Mouse (Mus musculus): ENCODE results near the gene Tacc3.
A peak's percentile ranks its signal among the peaks of the same experiment; 100 is the strongest.

Tacc3 gene

DNA sequence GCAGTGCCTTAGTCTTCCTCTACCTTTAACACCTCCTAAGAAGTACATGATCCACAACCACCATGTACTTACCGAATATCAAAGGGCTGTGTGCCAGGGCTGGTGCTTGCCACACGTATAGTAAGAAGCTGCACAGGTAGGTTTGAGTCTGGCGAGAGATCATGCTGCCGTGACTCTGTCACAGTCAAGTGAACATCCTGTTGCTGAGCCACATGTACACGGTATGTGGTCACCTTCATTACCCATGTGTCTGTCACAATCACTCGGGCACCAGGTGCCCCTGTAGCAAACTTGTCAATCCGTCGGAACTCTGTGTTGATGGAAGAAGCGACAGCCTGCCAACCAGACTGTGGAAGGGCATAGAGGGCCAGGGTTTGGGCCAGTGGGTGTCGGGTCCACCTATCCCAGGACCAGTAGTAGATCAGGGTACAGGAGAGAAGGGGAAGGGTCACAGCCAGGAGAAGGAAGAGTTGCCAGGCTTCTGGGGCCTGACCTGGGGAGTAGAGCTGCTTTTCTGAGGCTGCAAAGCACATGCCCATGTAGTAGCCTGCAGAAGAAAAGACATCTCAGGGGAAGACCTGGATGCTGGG, 2.6 kb upstream of the Tacc3 start:
- DNase-seq (ENCODE audit: low spot score in 2 of 2), result no peak

DNA sequence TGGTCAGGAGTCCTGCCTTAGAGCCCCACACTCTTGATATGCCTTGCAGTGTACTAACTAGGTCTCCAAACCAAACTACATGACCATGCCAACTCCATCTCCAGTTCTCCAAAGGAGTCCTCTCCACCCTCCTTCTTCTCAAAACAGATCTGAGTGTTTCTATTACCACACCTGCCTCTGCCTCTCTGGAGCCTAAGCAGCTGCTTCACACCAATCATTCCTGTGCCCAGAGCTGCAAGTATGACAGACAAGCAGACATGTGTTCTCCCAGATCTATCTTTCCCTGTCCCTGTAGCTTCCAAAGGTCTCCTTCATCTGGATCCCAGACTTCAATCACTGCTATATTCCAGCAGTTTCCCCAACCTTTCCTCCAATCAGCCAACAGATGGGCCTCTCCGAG, 1.2 kb upstream of the Tacc3 start:
- no peak for DNase-seq (ENCODE audit: low spot score in 2 of 2)

DNA sequence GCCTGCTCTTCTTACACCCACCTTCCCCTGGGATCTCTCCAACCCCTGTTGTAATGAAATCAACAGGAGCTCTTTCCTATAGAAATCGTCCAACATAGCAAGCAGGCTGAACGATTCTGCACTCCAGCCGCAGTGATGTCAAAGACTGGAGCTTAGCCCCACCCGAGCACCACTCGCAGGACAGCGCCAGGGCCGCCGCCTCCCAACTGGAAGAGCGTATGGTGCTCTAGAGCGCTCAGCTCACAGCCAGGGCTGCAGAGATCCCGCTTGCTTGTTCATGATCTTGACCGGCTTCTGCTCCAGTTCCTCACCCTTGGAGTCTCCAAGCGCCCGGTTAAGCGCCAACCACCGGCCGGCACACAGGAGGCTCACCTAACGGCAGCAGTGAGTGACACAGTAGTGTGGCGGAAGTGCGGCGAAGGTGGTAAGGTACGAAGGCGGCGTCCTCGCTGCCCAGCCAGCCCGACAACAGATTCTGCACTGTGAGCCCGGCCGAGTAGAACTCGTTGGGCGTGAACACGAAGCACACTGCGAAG, 609 bp upstream of the Tacc3 start:
- DNase-seq (ENCODE audit: low spot score in 2 of 2), result no peak

DNA sequence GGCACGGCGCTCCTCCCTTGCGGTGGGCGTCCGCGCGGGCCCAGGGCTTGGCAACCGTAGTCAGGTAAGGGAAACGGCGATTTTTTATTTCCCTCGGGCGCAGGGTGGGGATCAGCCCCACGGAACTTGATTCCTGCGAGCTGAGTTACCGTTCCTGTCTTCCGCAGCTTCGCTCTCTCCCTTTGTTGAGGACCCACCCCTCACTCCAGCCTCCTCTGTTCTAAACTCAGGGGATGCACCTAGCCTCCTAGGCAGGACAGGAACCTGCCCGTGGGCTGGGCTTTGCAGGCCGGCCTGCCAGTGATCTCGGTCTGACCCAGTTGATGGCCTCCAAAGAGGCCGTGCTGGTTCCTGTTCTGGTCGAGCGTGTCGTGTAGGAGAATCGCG, 729 bp downstream of the Tacc3 start:
- DNase-seq (ENCODE audit: low spot score in 2 of 2), result no peak

DNA sequence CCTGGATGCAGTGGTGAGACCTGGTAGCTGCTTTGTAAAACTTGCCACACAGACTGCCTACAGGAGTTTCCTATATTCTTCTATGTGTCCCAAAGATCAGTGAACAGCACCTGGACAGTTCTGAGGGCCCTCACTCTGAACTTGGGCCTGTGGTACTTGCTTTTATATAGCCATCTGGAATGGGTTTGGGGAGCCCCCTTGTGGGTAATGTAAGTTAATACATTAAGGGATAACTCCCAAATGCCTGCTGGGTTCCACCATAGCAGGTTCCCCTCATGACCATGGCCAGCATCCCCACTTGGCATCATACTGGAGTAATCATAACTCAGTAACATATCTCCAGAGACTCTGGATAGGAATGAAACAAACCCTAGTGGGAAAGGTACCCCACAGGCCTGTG, 10.3 kb downstream of the Tacc3 start:
- no peak for DNase-seq (ENCODE audit: low spot score in 2 of 2)

DNA sequence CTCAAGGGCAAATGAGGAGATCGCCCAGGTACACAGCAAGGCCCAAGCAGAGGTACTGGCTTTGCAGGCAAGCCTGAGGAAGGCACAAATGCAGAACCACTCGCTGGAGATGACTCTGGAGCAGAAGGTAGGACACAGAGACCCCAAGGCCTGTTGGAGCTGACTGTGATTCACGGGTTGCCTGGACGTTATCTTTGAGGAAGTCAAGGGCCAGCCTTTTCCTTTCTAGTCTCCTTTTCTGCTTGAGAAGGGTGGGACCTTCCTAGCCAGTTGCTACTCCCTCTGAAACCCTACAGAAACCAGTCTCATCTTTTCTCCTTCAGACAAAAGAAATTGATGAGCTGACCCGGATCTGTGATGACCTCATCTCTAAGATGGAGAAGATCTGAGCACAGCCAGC, 13.7 kb downstream of the Tacc3 start:
- no peak for DNase-seq (ENCODE audit: low spot score in 2 of 2)

DNA sequence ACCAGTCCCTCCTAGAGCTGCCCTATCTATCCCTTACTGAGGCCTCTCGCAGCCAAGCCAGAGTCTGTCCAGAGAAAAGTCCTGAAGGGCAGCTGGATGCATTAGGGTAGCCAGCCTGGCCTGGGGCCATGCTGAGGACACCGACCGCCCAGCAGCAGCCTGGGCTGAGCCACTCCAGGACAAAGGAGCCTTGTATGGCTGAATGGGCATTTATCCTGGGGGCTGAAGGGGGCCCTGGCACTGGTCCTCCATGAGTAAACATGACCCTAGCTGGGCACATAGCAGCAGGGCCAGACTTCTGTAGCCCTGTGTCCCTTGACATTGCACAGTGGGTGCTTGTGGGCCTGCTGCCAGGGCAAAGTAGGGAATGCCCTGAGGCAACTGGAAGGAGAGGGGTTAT, 16.5 kb downstream of the Tacc3 start:
- DNase-seq (ENCODE audit: low spot score in 2 of 2), result no peak

DNA sequence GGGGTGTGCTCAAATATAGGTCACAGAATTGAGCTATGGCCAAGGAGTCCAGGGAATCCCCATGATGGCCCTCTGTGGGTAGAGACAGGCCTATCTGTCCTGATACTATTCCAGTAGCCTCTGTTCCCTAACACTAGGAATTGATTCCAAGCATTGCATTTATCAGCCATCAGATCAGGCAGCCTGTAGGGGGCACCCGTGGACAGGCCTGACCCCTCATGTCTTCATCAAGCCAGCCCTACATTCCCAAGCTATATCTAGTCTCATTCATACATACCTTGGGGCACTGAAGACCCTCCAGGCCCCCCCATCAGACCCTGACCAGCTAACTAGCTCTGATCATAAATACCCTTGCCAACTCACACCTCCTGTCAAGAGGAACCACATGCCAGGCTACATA, 18.0 kb downstream of the Tacc3 start:
- peak in 1 of 2 experiments; percentile 69 for DNase-seq (ENCODE audit: low spot score in 2 of 2)

DNA sequence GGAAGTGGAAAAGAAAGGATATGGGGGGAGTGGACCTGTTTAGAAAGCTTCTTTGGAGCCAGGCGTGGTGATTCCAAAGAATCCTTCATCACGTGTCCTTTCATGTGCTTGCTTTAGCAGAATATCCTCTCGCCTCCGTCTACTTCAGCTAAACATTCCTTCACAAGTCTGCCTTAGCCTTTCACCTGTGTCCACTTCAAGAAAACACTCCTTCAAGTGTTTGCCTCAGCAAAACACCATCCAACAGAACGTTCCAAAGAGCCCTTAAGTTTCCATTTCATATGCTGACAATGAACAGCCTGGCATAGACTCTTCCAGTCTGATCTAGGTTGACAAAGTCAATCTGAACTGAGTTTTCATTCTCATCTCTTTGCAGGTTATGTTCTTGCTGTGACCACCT, 20.3 kb downstream of the Tacc3 start:
- no peak for DNase-seq (ENCODE audit: low spot score in 2 of 2)

DNA sequence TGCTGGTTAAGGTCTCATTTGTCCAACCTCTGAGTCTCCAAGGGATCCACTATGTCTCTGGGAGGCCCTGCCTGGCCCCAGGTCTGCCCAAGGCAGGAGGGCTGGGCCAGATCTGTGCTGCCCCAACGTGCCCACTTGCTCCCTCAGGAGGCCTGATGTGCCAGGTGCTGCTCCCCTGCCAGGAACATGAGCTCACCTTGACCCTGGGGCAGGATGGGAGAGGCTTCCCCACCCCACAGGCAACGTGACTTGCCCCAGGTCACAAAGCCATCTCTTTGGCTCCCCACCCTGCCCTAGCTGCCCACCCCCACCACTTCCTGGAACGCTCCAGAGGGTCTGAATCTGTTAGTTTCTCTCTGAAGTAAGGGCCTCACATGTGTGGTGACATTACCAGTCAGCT, 23.1 kb downstream of the Tacc3 start:
- DNase-seq (ENCODE audit: low spot score in 2 of 2), result no peak

DNA sequence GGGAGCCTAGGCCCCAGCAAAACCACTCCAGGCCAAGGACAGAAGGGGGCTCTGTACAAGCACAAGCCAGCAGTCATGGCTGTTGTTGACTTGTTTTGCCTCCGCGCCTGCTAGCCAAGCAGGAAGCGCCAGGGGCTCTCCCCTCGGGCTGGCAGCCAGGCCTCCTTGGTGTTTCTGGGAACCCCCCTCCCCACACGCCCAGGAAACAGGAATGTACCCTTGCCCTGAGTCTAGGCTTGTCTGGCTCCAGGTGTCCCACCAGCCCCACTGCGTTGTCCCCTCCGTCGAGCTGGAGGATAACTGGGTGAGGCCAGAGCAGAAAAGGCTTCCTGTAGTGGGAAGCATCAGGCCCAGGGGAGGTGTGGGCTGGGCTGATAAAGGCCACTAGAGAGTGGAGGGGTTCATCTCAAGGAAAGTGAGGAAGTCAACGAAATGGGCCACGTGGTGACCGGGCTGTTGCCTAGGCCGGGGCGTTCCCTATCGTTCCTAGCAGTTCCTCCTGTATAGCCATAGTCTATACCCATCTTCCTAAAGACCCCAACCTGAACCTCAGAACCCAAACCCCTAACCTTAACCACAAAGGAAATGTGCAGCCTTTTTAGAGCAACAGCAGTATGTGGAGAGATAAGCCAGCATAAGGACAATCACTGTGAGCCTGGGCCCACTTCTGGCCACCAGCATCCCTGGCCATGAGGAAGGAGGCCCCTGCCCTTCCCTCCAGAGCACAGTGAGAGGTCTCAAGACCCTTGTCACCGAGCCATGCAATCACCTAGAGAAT, 23.9 kb downstream of the Tacc3 start:
- no peak for DNase-seq (ENCODE audit: low spot score in 2 of 2)

DNA sequence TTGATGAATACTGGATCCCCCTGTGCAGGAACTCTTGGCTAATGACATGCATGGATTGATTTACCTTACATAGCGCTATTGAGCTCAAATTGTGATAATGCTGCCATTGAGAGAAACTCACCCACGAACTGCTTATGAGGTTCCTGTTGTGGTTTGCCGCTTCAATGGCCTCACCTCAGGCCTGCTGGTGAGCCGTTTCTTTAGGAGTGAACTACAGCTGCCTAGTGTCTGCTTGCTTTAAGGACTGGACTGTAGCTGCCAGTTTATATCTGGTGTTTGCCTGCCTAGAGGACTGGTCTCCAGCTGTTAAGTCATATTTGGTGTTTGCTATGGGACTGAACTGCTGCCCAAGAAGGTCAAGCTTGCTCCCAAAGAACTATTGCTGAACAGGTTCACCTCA, 25.0 kb downstream of the Tacc3 start:
- DNase-seq (ENCODE audit: low spot score in 2 of 2), result no peak

DNA sequence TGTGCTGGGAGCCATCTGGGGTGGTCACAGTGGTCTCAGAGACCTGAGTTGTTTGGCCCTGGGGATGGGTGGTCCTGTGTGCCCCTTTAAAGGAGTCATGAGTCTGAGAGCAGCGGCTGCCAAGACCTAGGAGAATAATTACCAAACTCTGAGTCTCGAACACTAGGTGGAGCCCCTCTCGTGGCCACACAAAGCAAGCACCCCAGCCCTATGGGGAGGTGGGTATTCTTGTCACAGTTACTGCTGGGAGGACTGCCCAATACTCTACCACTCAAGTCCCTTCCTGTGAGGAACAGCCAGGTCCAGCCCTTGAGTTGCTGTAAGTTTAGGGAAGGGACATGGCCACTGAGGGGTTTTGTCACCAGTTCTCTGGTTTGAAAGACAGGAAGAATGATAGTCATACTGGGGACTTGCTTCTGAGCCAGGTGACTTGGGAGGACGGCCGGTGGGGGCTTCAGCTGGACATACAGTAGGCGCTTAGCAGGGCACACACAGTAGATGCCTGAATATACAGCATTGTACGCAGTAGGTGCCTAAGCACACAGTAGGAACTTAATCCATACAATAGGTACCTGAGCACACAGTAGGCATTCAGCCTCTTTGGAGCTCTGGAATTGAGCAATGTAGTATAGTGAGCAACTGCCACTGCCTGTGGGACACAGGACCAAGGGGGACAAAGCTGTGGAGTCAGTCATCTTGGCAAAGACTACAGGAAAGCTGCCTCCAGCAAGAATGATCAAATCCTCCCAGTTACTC, 26.1 kb downstream of the Tacc3 start:
- no peak for DNase-seq (ENCODE audit: low spot score in 2 of 2)

DNA sequence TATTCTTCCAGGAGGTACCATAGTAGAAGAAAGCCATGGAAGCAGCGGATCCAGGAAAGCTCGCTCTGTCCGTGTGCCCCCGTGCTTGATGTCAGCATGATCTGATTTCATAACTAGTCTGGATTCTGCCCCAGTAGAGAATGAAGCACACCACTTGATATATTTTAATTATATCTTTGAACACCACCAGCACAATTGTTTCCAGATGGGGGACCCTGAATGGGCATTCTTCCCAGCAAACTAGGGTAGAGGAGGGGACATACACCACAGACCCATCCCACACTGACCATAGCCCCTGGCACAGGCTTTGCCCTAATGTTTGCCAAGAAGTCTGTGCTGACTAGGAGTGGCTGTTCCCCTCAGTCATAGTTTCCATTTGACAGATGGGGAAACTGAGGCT, 27.0 kb downstream of the Tacc3 start:
- no peak for DNase-seq (ENCODE audit: low spot score in 2 of 2)

DNA sequence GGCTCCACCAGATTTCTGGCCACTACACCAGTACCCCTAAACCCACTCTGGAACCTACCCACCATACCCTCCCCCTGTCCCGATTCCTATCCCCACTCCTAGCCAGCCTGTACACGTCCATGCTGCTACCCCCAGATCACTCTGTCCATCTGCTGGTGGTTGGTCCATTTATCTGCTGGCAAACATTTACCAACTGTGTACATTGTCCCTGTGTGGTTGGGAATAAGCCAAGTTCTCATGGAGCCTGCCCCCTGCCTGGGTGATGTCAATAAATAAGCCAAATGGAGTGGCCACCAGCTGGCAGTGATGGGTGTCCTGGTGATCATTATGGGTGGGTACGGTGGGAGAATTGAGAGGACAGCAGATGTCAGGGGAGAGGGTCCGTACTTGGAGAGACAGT, 29.2 kb downstream of the Tacc3 start:
- DNase-seq (ENCODE audit: low spot score in 2 of 2), result no peak

DNA sequence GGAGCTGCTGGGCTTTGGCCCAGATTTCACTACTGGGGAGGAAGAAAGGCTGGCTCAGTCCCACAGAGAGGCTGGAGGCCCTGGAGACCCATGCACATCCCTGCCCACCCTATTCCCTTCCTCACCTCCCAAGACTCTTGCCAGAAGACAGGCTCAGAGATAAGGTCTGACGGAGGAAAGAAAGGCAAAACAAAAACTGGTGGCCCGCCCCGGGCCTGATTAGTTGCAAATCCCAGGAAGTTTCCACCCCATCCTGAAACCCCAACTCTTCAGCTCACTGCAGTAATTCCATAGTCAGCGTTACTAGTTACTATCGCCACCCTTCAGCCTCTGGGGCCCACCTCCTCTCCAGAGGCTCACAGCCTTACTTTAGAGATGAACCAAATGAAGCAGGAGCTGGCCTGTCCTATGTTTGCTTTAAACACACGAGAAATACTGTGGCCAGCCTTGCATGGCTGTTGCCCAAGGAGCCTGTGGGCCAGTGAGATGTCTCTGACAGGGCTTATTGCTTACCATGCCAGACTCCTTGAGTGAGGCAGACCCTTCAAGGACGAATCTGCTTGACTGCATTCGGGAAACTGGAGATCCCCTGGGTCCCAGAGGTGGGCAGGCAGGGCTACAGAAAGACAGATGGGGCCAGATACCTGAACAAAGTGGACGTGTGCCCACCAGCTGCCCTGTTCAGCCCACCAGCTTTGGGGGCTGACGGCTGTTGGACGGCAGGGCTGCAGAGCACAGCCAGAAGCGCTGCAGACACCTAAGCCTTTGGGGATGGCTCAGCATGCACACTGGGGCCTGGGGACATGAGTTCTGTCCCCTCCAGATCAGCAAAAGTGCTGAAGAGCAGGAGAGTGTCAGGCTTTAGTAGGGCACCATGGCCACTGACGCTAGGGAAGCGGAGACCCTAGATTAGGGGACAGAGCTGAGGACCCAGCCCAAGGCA, 30.6 kb downstream of the Tacc3 start:
- no peak for DNase-seq (ENCODE audit: low spot score in 2 of 2)

DNA sequence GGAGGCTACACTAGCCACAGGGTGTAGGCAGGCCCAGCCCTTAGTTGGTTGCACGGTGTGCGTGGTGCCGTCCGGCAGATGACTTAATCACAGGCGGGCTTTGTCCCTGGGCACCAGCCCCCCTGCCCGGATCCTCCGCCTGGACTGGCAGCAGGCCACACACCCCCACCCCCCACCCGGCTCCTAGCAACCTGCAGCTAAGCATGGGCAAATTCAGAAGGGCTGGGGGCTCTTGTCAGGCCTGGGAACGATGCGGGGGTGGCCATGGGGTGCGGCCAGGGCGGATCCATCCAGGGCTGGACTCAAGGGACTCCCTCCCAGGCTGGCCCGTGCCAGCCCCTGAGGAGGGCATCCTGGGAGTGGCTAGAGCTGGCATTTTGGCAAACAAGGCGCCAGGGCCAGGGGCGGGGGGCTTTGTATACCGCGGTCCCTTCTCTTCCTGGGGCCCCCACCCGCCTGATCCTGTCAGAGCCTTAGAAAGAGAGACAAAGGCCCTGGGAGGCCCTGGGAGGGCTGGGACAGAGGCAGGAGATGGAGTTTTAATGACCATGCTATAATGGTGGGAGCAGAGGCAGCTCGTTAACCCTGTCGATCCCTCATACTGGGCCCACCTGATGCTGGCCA, 31.4 kb downstream of the Tacc3 start:
- no peak for DNase-seq (ENCODE audit: low spot score in 2 of 2)

DNA sequence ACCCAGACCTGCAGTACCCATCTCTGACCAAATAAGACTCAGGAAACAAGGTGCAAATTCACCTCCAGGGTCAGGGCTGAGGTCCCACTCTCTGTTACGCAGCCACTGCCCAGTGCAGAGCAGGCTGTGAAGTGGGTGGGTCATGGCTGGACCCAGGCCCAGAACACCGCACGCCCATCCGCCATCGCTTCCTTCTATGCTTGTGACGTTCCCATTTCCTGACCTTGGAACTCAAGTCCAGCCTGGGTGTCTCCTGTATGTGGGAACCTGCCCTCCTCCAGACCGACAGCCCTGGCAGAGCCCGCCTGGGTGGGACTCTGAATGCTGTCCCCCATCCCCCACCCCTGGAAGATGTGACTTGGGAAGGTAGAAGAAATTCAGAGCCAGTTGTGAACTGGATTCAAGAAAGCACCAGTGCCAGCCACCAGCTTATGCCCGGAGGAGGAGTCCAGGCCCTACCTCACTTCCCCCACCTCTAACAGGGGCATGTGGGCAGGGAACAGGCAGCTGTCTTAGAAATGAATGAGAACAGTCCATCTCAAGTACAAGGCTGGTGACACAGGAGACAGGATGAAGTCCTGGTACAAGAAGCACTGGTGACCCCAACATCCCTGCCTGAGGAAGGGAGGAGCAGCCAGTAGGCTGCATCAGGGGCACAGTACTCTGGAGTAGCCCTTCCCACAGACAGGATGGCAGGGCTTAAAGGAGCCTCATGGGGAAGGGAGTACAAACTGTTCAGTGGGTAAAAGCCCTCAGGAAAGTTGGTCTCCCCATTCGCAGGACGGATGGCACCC, 32.1 kb downstream of the Tacc3 start:
- DNase-seq (ENCODE audit: low spot score in 2 of 2), result no peak

DNA sequence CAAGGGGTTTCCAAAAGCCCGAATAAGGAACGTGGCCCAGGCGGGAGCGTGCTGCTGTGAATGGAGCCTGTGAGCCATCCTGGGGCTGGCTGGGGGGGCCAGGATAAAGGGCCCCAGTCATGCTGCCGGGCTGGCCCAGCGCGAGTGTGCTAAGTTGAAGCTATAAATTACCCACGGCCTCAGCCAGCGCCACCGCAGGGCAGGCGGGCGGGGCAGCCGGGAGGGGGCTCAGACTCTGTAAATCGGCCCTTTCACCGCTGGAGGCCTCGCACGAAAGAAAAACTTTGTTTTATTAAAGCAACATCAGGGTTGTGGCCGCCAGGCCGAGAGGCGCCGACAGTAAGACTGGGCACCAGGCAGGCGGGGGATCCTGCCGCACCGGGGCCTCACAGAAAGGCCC, 34.5 kb downstream of the Tacc3 start:
- peak; percentile 65 to 74 for DNase-seq (ENCODE audit: low spot score in 2 of 2)

DNA sequence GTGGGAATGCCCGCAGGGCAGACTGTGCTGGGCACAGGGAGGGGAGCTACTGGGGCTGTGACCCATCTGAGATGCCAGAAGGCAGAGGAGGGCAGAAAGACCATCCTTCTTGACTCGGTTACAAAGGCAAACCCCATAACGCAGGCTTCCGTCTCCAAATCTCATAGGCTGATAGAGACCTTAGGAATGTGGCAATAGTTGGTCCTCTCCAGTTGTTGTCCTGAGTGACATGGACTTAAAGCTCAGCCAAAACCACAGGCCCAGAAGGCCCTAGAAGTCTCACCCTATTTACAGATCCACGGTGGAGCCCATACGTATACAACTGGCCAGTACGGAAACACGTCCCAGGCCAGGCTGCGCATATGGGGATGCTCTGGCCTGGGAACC, 36.5 kb downstream of the Tacc3 start:
- no peak for DNase-seq (ENCODE audit: low spot score in 2 of 2)

Data from urinary bladder, postnatal 4 days (tissue).